ENCODE assay signal across 9 mouse cellular contexts in genomic region chr8:114889578-114890374, GRCm38 (mm10).
DNase-seq lines count a peak whose midpoint lies in the region; ATAC-seq and TF ChIP-seq lines count a peak whose summit lies in the region.
"Had no signal": no experiment of that assay in that cellular context is flagged by ENCODE, and none has a peak within 500 bp of the region (broad histone marks: within the 10 kb centered on the region; RNA-seq: fewer than 3 reads in every experiment).

No protein-coding gene starts in this region.

- 0 out of 2 replicates have a peak, but pooled peaks have one; percentile 24 for ATAC-seq in heart, embryonic 16.5 days (replicated peaks; ENCODE audit: extremely low read depth, insufficient read depth, low FRiP score)
- no peak for ATAC-seq in stomach, embryonic 16.5 days (ENCODE audit: insufficient read depth, low FRiP score)
- no peak for ATAC-seq in stomach, postnatal 0 days (ENCODE audit: low FRiP score, low TSS enrichment)
- peak; percentile 80 for ATAC-seq in forebrain, embryonic 16.5 days
- 0 out of 2 replicates have a peak, but pooled peaks have one; percentile 31 for ATAC-seq in neural tube, embryonic 14.5 days (ENCODE audit: low read depth)

- no peak for TF ChIP-seq CTCF in stomach, postnatal 0 days (IDR thresholded peaks at IDR 0.05; ENCODE audit: low read depth)

- H3K27ac ChIP-seq in heart, embryonic 16.5 days (ENCODE audit: low read length) = no peak overlapping the region
- no peak overlapping the region for H3K27ac ChIP-seq in stomach, embryonic 16.5 days (ENCODE audit: low read length)
- no peak overlapping the region for H3K27ac ChIP-seq in stomach, postnatal 0 days (replicated peaks)
- H3K27ac ChIP-seq in forebrain, embryonic 16.5 days (ENCODE audit: low read length) = no peak overlapping the region
- H3K27ac ChIP-seq in neural tube, embryonic 14.5 days (ENCODE audit: low read depth, low read length) = no peak overlapping the region
- H3K27ac ChIP-seq: heart, adult 2 months had no signal

- 58% methylated on average over 16 of the region's 16 CpGs for WGBS in heart, embryonic 16.5 days
- WGBS in stomach, embryonic 16.5 days = 52% methylated on average over 16 of the region's 16 CpGs
- 51% methylated on average over 16 of the region's 16 CpGs for WGBS in stomach, postnatal 0 days
- WGBS in forebrain, embryonic 16.5 days = 34% methylated on average over 16 of the region's 16 CpGs
- WGBS in neural tube, embryonic 14.5 days = 24% methylated on average over 16 of the region's 16 CpGs

- H3K4me1 ChIP-seq in heart, embryonic 16.5 days (ENCODE audit: control insufficient read depth, insufficient read depth, low read length) = peaks cover 7% of the 10 kb centered on the region; the same call in 1 of the 2 replicates
- peaks cover 7% of the 10 kb centered on the region for H3K4me1 ChIP-seq in stomach, embryonic 16.5 days (ENCODE audit: control insufficient read depth, insufficient read depth, low read length)
- H3K4me1 ChIP-seq in stomach, postnatal 0 days (replicated peaks; ENCODE audit: control insufficient read depth, insufficient read depth) = no peaks in the 10 kb centered on the region
- peaks cover 22% of the 10 kb centered on the region for H3K4me1 ChIP-seq in forebrain, embryonic 16.5 days (replicated peaks; ENCODE audit: control insufficient read depth, insufficient read depth, low read length)
- 0 out of 2 replicates have a peak, but pooled peaks cover 3% of the 10 kb centered on the region for H3K4me1 ChIP-seq in neural tube, embryonic 14.5 days (ENCODE audit: control insufficient read depth, insufficient read depth, low read length)

- no peak overlapping the region for H3K4me2 ChIP-seq in heart, embryonic 16.5 days (ENCODE audit: low read depth, low read length)
- H3K4me2 ChIP-seq in stomach, embryonic 16.5 days (ENCODE audit: low read depth, low read length) = no peak overlapping the region
- H3K4me2 ChIP-seq in stomach, postnatal 0 days (replicated peaks; ENCODE audit: low read depth) = no peak overlapping the region
- peak overlapping the region; percentile 16 for H3K4me2 ChIP-seq in forebrain, embryonic 16.5 days (ENCODE audit: low read length)
- H3K4me2 ChIP-seq in neural tube, embryonic 14.5 days (ENCODE audit: low read depth, low read length) = no peak overlapping the region

- H3K9me3 ChIP-seq in heart, embryonic 16.5 days (replicated peaks; ENCODE audit: control insufficient read depth, low read length) = no peaks in the 10 kb centered on the region
- no peaks in the 10 kb centered on the region for H3K9me3 ChIP-seq in stomach, embryonic 16.5 days (replicated peaks; ENCODE audit: control insufficient read depth, low read length)
- no peaks in the 10 kb centered on the region for H3K9me3 ChIP-seq in stomach, postnatal 0 days (ENCODE audit: control insufficient read depth, low read length)
- no peaks in the 10 kb centered on the region for H3K9me3 ChIP-seq in forebrain, embryonic 16.5 days (ENCODE audit: control insufficient read depth, low read length)
- H3K9me3 ChIP-seq in neural tube, embryonic 14.5 days (ENCODE audit: control insufficient read depth, low read length) = no peaks in the 10 kb centered on the region

- no peaks in the 10 kb centered on the region for H3K36me3 ChIP-seq in heart, embryonic 16.5 days (ENCODE audit: control insufficient read depth, insufficient read depth)
- H3K36me3 ChIP-seq in stomach, embryonic 16.5 days (ENCODE audit: control insufficient read depth, insufficient read depth, low read length) = no peaks in the 10 kb centered on the region
- H3K36me3 ChIP-seq in stomach, postnatal 0 days (ENCODE audit: control insufficient read depth, insufficient read depth, low read length) = no peaks in the 10 kb centered on the region
- H3K36me3 ChIP-seq in forebrain, embryonic 16.5 days (ENCODE audit: control insufficient read depth, insufficient read depth) = no peaks in the 10 kb centered on the region
- H3K36me3 ChIP-seq in neural tube, embryonic 14.5 days (ENCODE audit: control insufficient read depth, insufficient read depth, low read length) = no peaks in the 10 kb centered on the region

- H3K4me3 ChIP-seq in heart, embryonic 16.5 days (ENCODE audit: low read length) = no peak overlapping the region
- no peak overlapping the region for H3K4me3 ChIP-seq in stomach, embryonic 16.5 days (replicated peaks; ENCODE audit: low read length)
- H3K4me3 ChIP-seq in stomach, postnatal 0 days (ENCODE audit: low read depth, low read length) = no peak overlapping the region
- H3K4me3 ChIP-seq in forebrain, embryonic 16.5 days (replicated peaks; ENCODE audit: low read length) = no peak overlapping the region
- no peak overlapping the region for H3K4me3 ChIP-seq in neural tube, embryonic 14.5 days (ENCODE audit: low read depth, low read length)
- H3K4me3 ChIP-seq: heart, adult 2 months had no signal

- TF ChIP-seq EP300 in stomach, postnatal 0 days (optimal IDR thresholded peaks at IDR 0.05) = no peak

- H3K27me3 ChIP-seq in heart, embryonic 16.5 days (ENCODE audit: control insufficient read depth, insufficient read depth, low read length) = no peaks in the 10 kb centered on the region
- H3K27me3 ChIP-seq in stomach, embryonic 16.5 days (ENCODE audit: control insufficient read depth, insufficient read depth, low read length) = no peaks in the 10 kb centered on the region
- no peaks in the 10 kb centered on the region for H3K27me3 ChIP-seq in stomach, postnatal 0 days (ENCODE audit: control insufficient read depth, insufficient read depth, low read length)
- no peaks in the 10 kb centered on the region for H3K27me3 ChIP-seq in forebrain, embryonic 16.5 days (replicated peaks; ENCODE audit: control insufficient read depth, insufficient read depth, low read length)
- H3K27me3 ChIP-seq in neural tube, embryonic 14.5 days (ENCODE audit: control insufficient read depth, insufficient read depth, low read length) = no peaks in the 10 kb centered on the region

- H3K9ac ChIP-seq in heart, embryonic 16.5 days (ENCODE audit: low read length) = no peak overlapping the region
- H3K9ac ChIP-seq in stomach, embryonic 16.5 days (ENCODE audit: low read length) = peak overlapping the region; percentile 11
- H3K9ac ChIP-seq in stomach, postnatal 0 days (ENCODE audit: low read length) = no peak overlapping the region
- no peak overlapping the region for H3K9ac ChIP-seq in forebrain, embryonic 16.5 days (replicated peaks; ENCODE audit: low read depth, low read length)
- no peak overlapping the region for H3K9ac ChIP-seq in neural tube, embryonic 14.5 days (replicated peaks; ENCODE audit: low read depth, low read length)

- DNase-seq in heart, adult 18-20 months = no peak
- DNase-seq in stomach, postnatal 0 days (ENCODE audit: low spot score) = no peak
- no peak for DNase-seq in MN1 (ENCODE audit: low spot score)
- DNase-seq in spleen, postnatal 4 days (ENCODE audit: low spot score in 2 of 2) = no peak
- DNase-seq: heart, adult 2 months had no signal

Comparison
In these comparisons a context has a peak if more than half of its experiments do, and no peak if none do; other contexts are left out.
1. ATAC-seq: peak in heart, embryonic 16.5 days (single experiment), forebrain, embryonic 16.5 days (single experiment) and neural tube, embryonic 14.5 days (single experiment); none in stomach, embryonic 16.5 days (single experiment) and stomach, postnatal 0 days (single experiment).